Comparison of ENCODE assay signal across 11 mouse cellular contexts in the genomic region with DNA sequence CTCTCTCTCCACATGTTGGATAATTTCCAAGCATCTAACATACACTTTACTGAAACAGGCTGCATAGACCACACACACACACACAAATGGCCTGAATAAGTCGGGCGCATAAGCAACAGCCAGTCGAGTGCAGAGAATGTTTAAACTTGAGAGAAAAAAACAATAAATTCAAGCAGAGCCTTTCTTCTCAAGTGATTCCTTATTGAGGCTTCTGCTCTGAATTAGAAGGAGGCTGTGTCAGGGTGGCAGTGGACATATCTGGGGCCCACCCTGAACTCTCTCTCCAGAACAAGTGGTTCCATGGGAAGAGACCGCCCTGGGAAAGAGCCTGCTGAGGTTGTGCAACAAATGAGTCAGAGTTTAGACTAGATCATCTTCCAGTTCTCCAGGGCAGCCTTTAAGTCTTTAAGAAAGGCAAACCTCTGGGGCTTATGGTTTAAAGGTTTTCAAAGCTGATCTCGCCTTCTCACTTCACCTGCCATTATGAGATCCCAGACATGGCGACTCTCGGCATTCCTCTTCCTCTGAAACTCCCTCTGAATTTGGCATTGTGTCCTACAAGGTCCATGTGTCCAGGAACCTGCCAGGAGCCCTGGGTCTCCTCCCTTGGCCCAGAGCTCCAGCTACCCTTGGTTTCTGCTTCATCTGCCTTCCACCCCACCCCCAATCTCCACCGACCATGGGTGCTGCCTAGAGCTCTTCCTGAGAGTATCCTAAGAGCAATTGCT.
DNase-seq lines count a peak whose midpoint lies in the region; ATAC-seq lines count a peak whose summit lies in the region.
"Had no signal": no experiment of that assay in that cellular context is flagged by ENCODE, and none has a peak within 500 bp of the region (broad histone marks: within the 10 kb centered on the region; RNA-seq: fewer than 3 reads in every experiment).

No protein-coding gene starts in this region.

- peak overlapping the region; percentile 86 for H3K27ac ChIP-seq in intestine, embryonic 16.5 days (ENCODE audit: low read length)
- no peak overlapping the region for H3K27ac ChIP-seq in forebrain, embryonic 13.5 days

- no peaks in the 10 kb centered on the region for H3K9me3 ChIP-seq in intestine, embryonic 16.5 days (ENCODE audit: control insufficient read depth, low read length)
- no peaks in the 10 kb centered on the region for H3K9me3 ChIP-seq in forebrain, embryonic 13.5 days (replicated peaks)

- ATAC-seq in intestine, embryonic 16.5 days, result peak; percentile 80
- ATAC-seq in forebrain, embryonic 13.5 days, result no peak

- H3K4me1 ChIP-seq in intestine, embryonic 16.5 days (ENCODE audit: control insufficient read depth, insufficient read depth, low read length), result peaks cover 19% of the 10 kb centered on the region
- H3K4me1 ChIP-seq in forebrain, embryonic 13.5 days, result peaks cover 12% of the 10 kb centered on the region

- 51% methylated on average over 8 of the region's 8 CpGs for WGBS in intestine, embryonic 16.5 days
- WGBS in forebrain, embryonic 13.5 days, result 64% methylated on average over 8 of the region's 8 CpGs

- H3K4me3 ChIP-seq in intestine, embryonic 16.5 days (ENCODE audit: low read length), result no peak overlapping the region
- no peak overlapping the region for H3K4me3 ChIP-seq in forebrain, embryonic 13.5 days

- no peaks in the 10 kb centered on the region for H3K27me3 ChIP-seq in intestine, embryonic 16.5 days (replicated peaks; ENCODE audit: control insufficient read depth, insufficient read depth, low read length)
- H3K27me3 ChIP-seq in forebrain, embryonic 13.5 days, result peaks cover 7% of the 10 kb centered on the region

- H3K9ac ChIP-seq in intestine, embryonic 16.5 days (ENCODE audit: low read depth, low read length), result peak overlapping the region; percentile 31; the same call in 1 of the 2 replicates
- H3K9ac ChIP-seq in forebrain, embryonic 13.5 days, result no peak overlapping the region

- DNase-seq in heart, adult 18-20 months, result peak; percentile 44 to 74
- DNase-seq in heart, postnatal 10 days, result no peak
- DNase-seq in urinary bladder, postnatal 25 days (ENCODE audit: low spot score), result peak; percentile 15
- no peak for DNase-seq in urinary bladder, adult 2 months (ENCODE audit: low spot score)
- DNase-seq in cerebellum, postnatal 25 days, result no peak
- DNase-seq in left cerebral cortex, postnatal 14 days (ENCODE audit: low spot score in 2 of 2), result no peak
- DNase-seq: cerebellum, adult 11 months; layer of hippocampus, postnatal 36 days had no signal

- H3K36me3 ChIP-seq in intestine, embryonic 16.5 days (ENCODE audit: control insufficient read depth, insufficient read depth, low read length), result no peaks in the 10 kb centered on the region
- H3K36me3 ChIP-seq in forebrain, embryonic 13.5 days (ENCODE audit: poor library complexity, severe bottlenecking), result no peaks in the 10 kb centered on the region

- no peak overlapping the region for H3K4me2 ChIP-seq in intestine, embryonic 16.5 days (ENCODE audit: low read depth, low read length)
- H3K4me2 ChIP-seq in forebrain, embryonic 13.5 days, result no peak overlapping the region
- H3K4me2 ChIP-seq: liver, embryonic 11.5 days had no signal

- intact Hi-C loops in heart, postnatal 10 days (cut with DNase I), result no loop called here
- intact Hi-C loops in left cerebral cortex, postnatal 14 days (cut with DNase I), result no loop called here

Comparison
In these comparisons a context has a peak if more than half of its experiments do, and no peak if none do; other contexts are left out.
1. DNase-seq: peak in heart, adult 18-20 months (2 of 2) and urinary bladder, postnatal 25 days (single experiment); none in heart, postnatal 10 days (0 of 2), urinary bladder, adult 2 months (single experiment), cerebellum, postnatal 25 days (0 of 2) and left cerebral cortex, postnatal 14 days (0 of 2).